Mouse (Mus musculus): ENCODE measurements around the gene Gphb5.

DNA sequence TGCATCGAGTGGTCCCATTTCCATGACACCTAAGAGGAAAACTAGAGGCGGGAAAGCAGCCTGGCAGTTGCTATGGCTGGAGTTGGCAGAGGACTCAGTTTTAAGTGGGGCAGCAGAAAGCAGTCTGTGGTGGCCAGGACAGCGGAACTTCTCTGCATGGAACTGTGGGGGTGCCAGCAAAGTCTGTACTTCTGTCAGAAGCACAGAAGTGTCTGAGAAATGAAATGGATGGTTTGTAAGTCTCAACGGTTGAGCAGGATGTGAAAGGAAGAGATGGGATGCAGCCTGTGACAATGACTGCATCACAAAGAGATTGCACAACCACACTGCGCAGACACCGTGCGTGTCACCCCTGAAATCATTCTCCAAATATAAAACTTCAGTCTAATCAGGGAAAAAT is 29.7 kb upstream of the Gphb5 start:
- TF ChIP-seq CTCF (IDR thresholded peaks at IDR 0.05; ENCODE audit: borderline replicate concordance, insufficient read depth, low read depth, low read length) (no peak), POLR2A (IDR thresholded peaks at IDR 0.05; ENCODE audit: borderline replicate concordance, insufficient read depth, low read length) (no peak)
